Mouse (Mus musculus): ENCODE measurements around the gene 4930544G11Rik. TPM values are rescaled to one million over a fixed set of nuclear protein-coding genes. Genes with fewer than 3 reads are reported as not detected.

Gene 4930544G11Rik
- polyA plus RNA-seq, 1 experiment from 2014 or later, result not detected

GRCm38 (mm10) chr6:65933177-65933576, 19.2 kb upstream of the 4930544G11Rik start:
- H3K27me3 ChIP-seq (ENCODE audit: control insufficient read depth, insufficient read depth, low read length), result no peaks in the 10 kb centered on the region
- no peak overlapping the region for H3K4me3 ChIP-seq (ENCODE audit: low read depth, low read length)
- no peak for ATAC-seq (ENCODE audit: insufficient number of reproducible peaks, insufficient read depth, low FRiP score, low read depth)
- H3K4me1 ChIP-seq (ENCODE audit: control insufficient read depth, insufficient read depth, low read length), result no peaks in the 10 kb centered on the region
- no peak overlapping the region for H3K4me2 ChIP-seq (replicated peaks; ENCODE audit: low read depth, low read length)
- H3K9me3 ChIP-seq (ENCODE audit: control insufficient read depth, low read depth, low read length), result no peaks in the 10 kb centered on the region
- no peak overlapping the region for H3K9ac ChIP-seq (replicated peaks; ENCODE audit: low read depth, low read length)
- no peak overlapping the region for H3K27ac ChIP-seq (ENCODE audit: low read length)
- 61% methylated on average over 4 of the region's 4 CpGs for WGBS
- H3K36me3 ChIP-seq (ENCODE audit: control insufficient read depth, insufficient read depth, low read length), result peaks cover 4% of the 10 kb centered on the region; the same call in 1 of the 2 replicates

GRCm38 (mm10) chr6:65935566-65936281, 16.7 kb upstream of the 4930544G11Rik start:
- Histone ChIP-seq H3K27ac (ENCODE audit: low read length) (no peak overlapping the region), H3K27me3 (ENCODE audit: control insufficient read depth, insufficient read depth, low read length) (no peaks in the 10 kb centered on the region), H3K36me3 (ENCODE audit: control insufficient read depth, insufficient read depth, low read length) (no peaks in the 10 kb centered on the region; the same call in 1 of the 2 replicates), H3K9ac (replicated peaks; ENCODE audit: low read depth, low read length) (no peak overlapping the region), H3K4me2 (replicated peaks; ENCODE audit: low read depth, low read length) (no peak overlapping the region), H3K9me3 (ENCODE audit: control insufficient read depth, low read depth, low read length) (no peaks in the 10 kb centered on the region), H3K4me1 (ENCODE audit: control insufficient read depth, insufficient read depth, low read length) (no peaks in the 10 kb centered on the region), H3K4me3 (ENCODE audit: low read depth, low read length) (no peak overlapping the region)
- 49% methylated on average over 7 of the region's 7 CpGs for WGBS
- ATAC-seq (ENCODE audit: insufficient number of reproducible peaks, insufficient read depth, low FRiP score, low read depth), result peak; percentile 28; the same call in 1 of the 2 replicates

- H3K9ac ChIP-seq (replicated peaks; ENCODE audit: low read depth, low read length), result no peak overlapping the region
- no peaks in the 10 kb centered on the region for H3K9me3 ChIP-seq (ENCODE audit: control insufficient read depth, low read depth, low read length)
- no peaks in the 10 kb centered on the region for H3K4me1 ChIP-seq (ENCODE audit: control insufficient read depth, insufficient read depth, low read length)
- no peak overlapping the region for H3K4me3 ChIP-seq (ENCODE audit: low read depth, low read length)
- no peak overlapping the region for H3K27ac ChIP-seq (ENCODE audit: low read length)
- H3K36me3 ChIP-seq (ENCODE audit: control insufficient read depth, insufficient read depth, low read length), result no peaks in the 10 kb centered on the region
- ATAC-seq (ENCODE audit: insufficient number of reproducible peaks, insufficient read depth, low FRiP score, low read depth), result no peak
- no peak overlapping the region for H3K4me2 ChIP-seq (replicated peaks; ENCODE audit: low read depth, low read length)
- 81% methylated on average over 6 of the region's 6 CpGs for WGBS
- no peaks in the 10 kb centered on the region for H3K27me3 ChIP-seq (ENCODE audit: control insufficient read depth, insufficient read depth, low read length)
Observed at GRCm38 (mm10) chr6:65950492-65950891, 1.9 kb upstream of the 4930544G11Rik start.

GRCm38 (mm10) chr6:65969386-65970111, 17.1 kb downstream of the 4930544G11Rik start:
- no peak overlapping the region for H3K4me3 ChIP-seq (ENCODE audit: low read depth, low read length)
- H3K4me1 ChIP-seq (ENCODE audit: control insufficient read depth, insufficient read depth, low read length), result no peaks in the 10 kb centered on the region
- no peaks in the 10 kb centered on the region for H3K9me3 ChIP-seq (ENCODE audit: control insufficient read depth, low read depth, low read length)
- no peak overlapping the region for H3K4me2 ChIP-seq (replicated peaks; ENCODE audit: low read depth, low read length)
- no peaks in the 10 kb centered on the region for H3K27me3 ChIP-seq (ENCODE audit: control insufficient read depth, insufficient read depth, low read length)
- 68% methylated on average over 6 of the region's 6 CpGs for WGBS
- H3K27ac ChIP-seq (ENCODE audit: low read length), result no peak overlapping the region
- H3K36me3 ChIP-seq (ENCODE audit: control insufficient read depth, insufficient read depth, low read length), result no peaks in the 10 kb centered on the region
- no peak for ATAC-seq (ENCODE audit: insufficient number of reproducible peaks, insufficient read depth, low FRiP score, low read depth)
- H3K9ac ChIP-seq (replicated peaks; ENCODE audit: low read depth, low read length), result no peak overlapping the region

GRCm38 (mm10) chr6:65970410-65970809, 18.0 kb downstream of the 4930544G11Rik start:
- ATAC-seq (ENCODE audit: insufficient number of reproducible peaks, insufficient read depth, low FRiP score, low read depth), result no peak
- Histone ChIP-seq H3K4me1 (ENCODE audit: control insufficient read depth, insufficient read depth, low read length) (no peaks in the 10 kb centered on the region), H3K27ac (ENCODE audit: low read length) (no peak overlapping the region), H3K27me3 (ENCODE audit: control insufficient read depth, insufficient read depth, low read length) (no peaks in the 10 kb centered on the region), H3K9me3 (ENCODE audit: control insufficient read depth, low read depth, low read length) (no peaks in the 10 kb centered on the region), H3K4me3 (ENCODE audit: low read depth, low read length) (no peak overlapping the region), H3K9ac (replicated peaks; ENCODE audit: low read depth, low read length) (no peak overlapping the region), H3K36me3 (ENCODE audit: control insufficient read depth, insufficient read depth, low read length) (no peaks in the 10 kb centered on the region), H3K4me2 (replicated peaks; ENCODE audit: low read depth, low read length) (no peak overlapping the region)
- 82% methylated on average over 9 of the region's 9 CpGs for WGBS

GRCm38 (mm10) chr6:65992081-65992480, 39.7 kb downstream of the 4930544G11Rik start:
- H3K4me2 ChIP-seq (replicated peaks; ENCODE audit: low read depth, low read length), result no peak overlapping the region
- WGBS, result 68% methylated on average over 3 of the region's 3 CpGs
- H3K4me1 ChIP-seq (ENCODE audit: control insufficient read depth, insufficient read depth, low read length), result no peaks in the 10 kb centered on the region
- H3K36me3 ChIP-seq (ENCODE audit: control insufficient read depth, insufficient read depth, low read length), result no peaks in the 10 kb centered on the region
- H3K27ac ChIP-seq (ENCODE audit: low read length), result no peak overlapping the region
- H3K27me3 ChIP-seq (ENCODE audit: control insufficient read depth, insufficient read depth, low read length), result no peaks in the 10 kb centered on the region
- ATAC-seq (ENCODE audit: insufficient number of reproducible peaks, insufficient read depth, low FRiP score, low read depth), result no peak
- no peak overlapping the region for H3K9ac ChIP-seq (replicated peaks; ENCODE audit: low read depth, low read length)
- no peaks in the 10 kb centered on the region for H3K9me3 ChIP-seq (ENCODE audit: control insufficient read depth, low read depth, low read length)
- no peak overlapping the region for H3K4me3 ChIP-seq (ENCODE audit: low read depth, low read length)

GRCm38 (mm10) chr6:65998343-65998742, 45.9 kb downstream of the 4930544G11Rik start:
- no peak overlapping the region for H3K4me2 ChIP-seq (replicated peaks; ENCODE audit: low read depth, low read length)
- no peak for ATAC-seq (ENCODE audit: insufficient number of reproducible peaks, insufficient read depth, low FRiP score, low read depth)
- H3K27ac ChIP-seq (ENCODE audit: low read length), result no peak overlapping the region
- H3K27me3 ChIP-seq (ENCODE audit: control insufficient read depth, insufficient read depth, low read length), result no peaks in the 10 kb centered on the region
- no peaks in the 10 kb centered on the region for H3K9me3 ChIP-seq (ENCODE audit: control insufficient read depth, low read depth, low read length)
- H3K4me3 ChIP-seq (ENCODE audit: low read depth, low read length), result no peak overlapping the region
- no peaks in the 10 kb centered on the region for H3K4me1 ChIP-seq (ENCODE audit: control insufficient read depth, insufficient read depth, low read length)
- H3K36me3 ChIP-seq (ENCODE audit: control insufficient read depth, insufficient read depth, low read length), result no peaks in the 10 kb centered on the region
- no peak overlapping the region for H3K9ac ChIP-seq (replicated peaks; ENCODE audit: low read depth, low read length)
